Mouse (Mus musculus): ENCODE data around the gene Rnf32. TPM values are rescaled to one million over a fixed set of nuclear protein-coding genes. Genes with fewer than 3 reads are reported as not detected.

Gene Rnf32
- polyA plus RNA-seq, 1 experiment = 2.9 TPM

DNA sequence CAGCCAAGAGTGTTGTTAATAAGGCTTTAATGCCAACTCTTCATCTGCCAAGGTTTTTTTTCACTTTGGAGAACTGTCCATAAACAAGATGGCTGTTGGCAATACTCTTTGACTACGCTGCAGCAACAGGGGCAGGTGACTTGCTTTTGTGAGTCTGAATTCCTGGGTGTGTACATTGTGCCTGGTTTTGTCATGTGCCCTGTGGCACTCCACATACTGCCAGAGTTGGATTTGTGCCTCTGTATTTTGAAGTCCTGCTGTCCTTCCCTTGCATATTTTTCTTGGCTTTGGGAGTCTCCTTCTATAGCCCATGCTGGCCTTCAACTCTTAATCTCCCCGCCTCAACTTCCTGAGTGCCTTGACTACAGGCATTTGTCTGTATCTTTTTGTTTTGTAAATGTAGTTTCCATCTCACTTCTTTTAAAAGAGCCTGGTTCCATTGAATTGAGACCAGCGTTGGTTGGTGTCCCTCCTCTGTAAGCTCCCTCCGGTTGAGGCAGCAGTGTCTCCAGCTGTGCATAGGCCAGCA is 3.2 kb downstream of the Rnf32 start:
- Histone ChIP-seq H3K4me1 (ENCODE audit: control insufficient read depth, insufficient read depth, low read length) (no peaks in the 10 kb centered on the region), H3K4me3 (replicated peaks; ENCODE audit: extremely low read depth, low read depth, low read length) (no peak overlapping the region)
- no peak for TF ChIP-seq CTCF (IDR thresholded peaks at IDR 0.05; ENCODE audit: insufficient read depth, low read length)
- WGBS = 70% methylated on average over 4 of the region's 4 CpGs
- no peak for DNase-seq

DNA sequence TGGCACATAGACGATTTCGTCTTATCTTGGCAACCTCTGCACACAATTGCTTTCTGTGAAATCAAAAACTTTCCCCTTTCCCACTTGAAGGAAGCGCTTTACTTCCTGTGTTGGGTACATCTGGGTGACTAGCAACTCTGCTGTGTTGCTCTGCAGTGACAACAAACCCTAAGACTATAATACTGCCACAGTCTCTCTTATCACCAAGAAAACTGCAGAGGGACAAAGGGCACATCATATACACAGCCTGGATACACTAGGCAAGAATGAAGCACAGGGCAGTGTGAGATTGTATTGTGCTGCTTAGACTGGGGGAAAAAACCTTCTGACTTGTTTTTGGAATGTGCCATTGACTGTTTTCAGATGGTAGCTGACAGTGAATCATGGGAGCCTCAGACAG is 4.1 kb downstream of the Rnf32 start:
- H3K4me3 ChIP-seq (replicated peaks; ENCODE audit: extremely low read depth, low read depth, low read length) = no peak overlapping the region
- no peak for DNase-seq
- TF ChIP-seq POLR2A (IDR thresholded peaks at IDR 0.05; ENCODE audit: borderline replicate concordance, extremely low read depth, low read depth, low read length) (no peak), CTCF (IDR thresholded peaks at IDR 0.05; ENCODE audit: insufficient read depth, low read length) (no peak)
- 43% methylated on average over 3 of the region's 3 CpGs for WGBS
- no peaks in the 10 kb centered on the region for H3K4me1 ChIP-seq (ENCODE audit: control insufficient read depth, insufficient read depth, low read length)

DNA sequence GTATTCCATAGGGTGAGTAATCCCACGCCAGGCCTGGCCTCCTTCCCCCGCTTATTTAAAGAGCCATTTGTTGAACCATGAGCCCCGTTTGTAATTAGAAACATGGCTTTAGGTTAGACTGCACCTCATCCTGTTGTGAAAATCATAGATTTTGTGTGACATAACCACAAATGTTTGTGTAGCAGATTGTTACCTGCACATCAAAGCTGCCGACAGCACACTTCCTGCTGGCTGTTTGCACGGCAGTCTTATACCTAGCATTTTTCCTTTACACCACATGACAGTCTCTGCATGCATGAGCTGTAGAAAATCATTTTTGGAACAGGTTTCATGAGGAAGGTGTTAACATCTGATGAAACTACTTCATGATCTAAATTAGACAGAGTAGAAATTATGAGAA is 9.9 kb downstream of the Rnf32 start:
- TF ChIP-seq POLR2A (IDR thresholded peaks at IDR 0.05; ENCODE audit: borderline replicate concordance, extremely low read depth, low read depth, low read length) (no peak), CTCF (IDR thresholded peaks at IDR 0.05; ENCODE audit: insufficient read depth, low read length) (no peak)
- 58% methylated on average over 5 of the region's 5 CpGs for WGBS

DNA sequence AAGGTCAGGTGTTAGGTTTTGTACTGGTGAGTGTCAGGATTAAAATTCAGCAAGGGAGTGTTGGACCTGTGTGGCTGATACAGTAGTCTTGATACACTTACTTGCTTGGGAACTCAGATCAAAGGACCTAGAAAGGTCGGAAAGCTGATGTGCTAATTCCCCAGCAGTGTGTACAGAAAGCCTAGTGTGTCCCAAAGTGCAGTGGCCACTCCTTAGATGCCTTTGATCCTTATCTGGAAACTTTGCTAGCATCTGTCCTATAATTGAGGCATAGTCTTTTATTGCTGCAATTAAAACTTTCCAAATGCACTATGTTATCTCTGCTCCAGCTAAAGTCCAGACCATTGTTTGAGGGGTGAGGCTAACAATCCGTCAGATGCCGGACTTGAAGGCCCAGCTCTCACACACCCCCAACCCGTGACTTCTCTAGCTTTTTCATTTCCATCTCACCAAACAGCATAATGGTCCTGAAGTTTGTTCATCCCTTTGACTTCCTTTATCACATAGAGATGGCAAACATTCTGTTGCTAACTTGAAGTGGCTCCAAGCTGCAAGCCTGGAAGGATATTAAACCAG is 16.3 kb downstream of the Rnf32 start:
- TF ChIP-seq CTCF (IDR thresholded peaks at IDR 0.05; ENCODE audit: insufficient read depth, low read length) (no peak), POLR2A (IDR thresholded peaks at IDR 0.05; ENCODE audit: borderline replicate concordance, extremely low read depth, low read depth, low read length) (no peak)
- 57% methylated on average over 4 of the region's 4 CpGs for WGBS

More for the DNA sequence above, 9.9 kb downstream of the Rnf32 start:
- Histone ChIP-seq H3K4me3 (replicated peaks; ENCODE audit: extremely low read depth, low read depth, low read length) (no peak overlapping the region), H3K4me1 (ENCODE audit: control insufficient read depth, insufficient read depth, low read length) (no peaks in the 10 kb centered on the region)
- no peak for DNase-seq

DNA sequence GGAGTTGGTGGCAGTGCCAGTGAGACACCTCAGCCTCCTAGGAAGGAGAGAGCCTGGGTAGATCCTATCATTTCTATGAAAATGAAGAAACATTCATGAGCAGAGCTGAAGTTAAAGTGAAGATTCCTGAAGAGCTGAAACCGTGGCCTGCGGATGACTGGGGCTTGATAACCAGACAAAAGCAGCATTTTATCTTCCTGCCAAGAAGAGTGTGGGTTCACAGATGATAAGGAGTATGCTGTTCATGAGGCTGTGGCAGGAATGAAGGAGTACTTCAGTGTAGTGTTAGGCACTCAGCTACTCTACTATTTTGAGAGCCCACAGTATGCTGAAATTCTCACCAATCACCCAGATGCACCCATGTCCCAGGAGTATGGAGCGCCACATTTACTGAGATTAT is 22.2 kb downstream of the Rnf32 start:
- TF ChIP-seq POLR2A (IDR thresholded peaks at IDR 0.05; ENCODE audit: borderline replicate concordance, extremely low read depth, low read depth, low read length) (no peak), CTCF (IDR thresholded peaks at IDR 0.05; ENCODE audit: insufficient read depth, low read length) (no peak)
- WGBS = 63% methylated on average over 3 of the region's 3 CpGs
- Histone ChIP-seq H3K4me3 (replicated peaks; ENCODE audit: extremely low read depth, low read depth, low read length) (no peak overlapping the region), H3K4me1 (ENCODE audit: control insufficient read depth, insufficient read depth, low read length) (no peaks in the 10 kb centered on the region)
- DNase-seq = no peak

More for the DNA sequence above, 16.3 kb downstream of the Rnf32 start:
- Histone ChIP-seq H3K4me1 (ENCODE audit: control insufficient read depth, insufficient read depth, low read length) (no peaks in the 10 kb centered on the region), H3K4me3 (replicated peaks; ENCODE audit: extremely low read depth, low read depth, low read length) (no peak overlapping the region)
- no peak for DNase-seq

DNA sequence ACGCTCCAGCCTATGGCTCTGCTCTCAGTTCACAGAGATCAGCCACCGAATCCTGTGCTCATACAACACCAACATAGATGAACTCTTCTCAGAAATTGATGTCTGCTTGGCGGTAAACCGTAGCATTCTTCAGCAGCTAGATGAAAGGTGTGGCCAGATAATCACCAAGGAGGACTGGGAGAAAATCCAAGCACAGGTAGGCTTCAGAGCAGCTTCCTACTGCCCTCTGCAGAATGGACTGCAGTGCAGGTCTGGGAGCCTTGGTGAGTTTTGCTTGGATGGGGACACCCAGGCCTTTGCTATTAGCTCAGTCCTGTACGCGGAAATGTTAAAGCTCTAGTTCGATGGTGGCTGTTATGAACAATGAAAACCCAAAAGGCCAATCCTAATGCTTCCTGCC is 28.3 kb downstream of the Rnf32 start:
- Histone ChIP-seq H3K4me1 (ENCODE audit: control insufficient read depth, insufficient read depth, low read length) (no peaks in the 10 kb centered on the region), H3K4me3 (replicated peaks; ENCODE audit: extremely low read depth, low read depth, low read length) (no peak overlapping the region)
- no peak for TF ChIP-seq CTCF (IDR thresholded peaks at IDR 0.05; ENCODE audit: insufficient read depth, low read length)
- TF ChIP-seq POLR2A (IDR thresholded peaks at IDR 0.05; ENCODE audit: borderline replicate concordance, extremely low read depth, low read depth, low read length) = no peak
- DNase-seq = no peak
- 81% methylated on average over 7 of the region's 7 CpGs for WGBS

DNA sequence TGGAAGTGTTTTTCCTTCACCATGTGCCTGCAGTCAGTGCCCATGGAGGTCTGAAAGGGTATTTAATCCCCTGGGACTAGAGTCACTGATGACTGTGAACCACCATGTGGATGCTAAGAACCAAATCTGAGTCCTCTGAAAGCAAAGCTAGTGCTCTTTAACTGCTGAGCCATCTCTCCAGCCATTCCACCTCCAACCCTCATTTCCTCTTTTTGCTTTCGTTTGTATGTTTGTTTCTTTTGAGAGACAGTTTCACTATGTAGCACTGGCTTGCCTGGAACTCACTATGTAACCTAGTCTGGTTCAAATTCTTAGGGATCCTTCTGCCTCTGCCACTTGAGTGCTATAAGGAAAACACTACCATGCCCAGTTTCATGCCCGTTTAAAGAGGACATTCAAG is 34.7 kb downstream of the Rnf32 start:
- DNase-seq = no peak
- 54% methylated on average over 2 of the region's 2 CpGs for WGBS
- TF ChIP-seq POLR2A (IDR thresholded peaks at IDR 0.05; ENCODE audit: borderline replicate concordance, extremely low read depth, low read depth, low read length) (no peak), CTCF (IDR thresholded peaks at IDR 0.05; ENCODE audit: insufficient read depth, low read length) (no peak)
- H3K4me3 ChIP-seq (replicated peaks; ENCODE audit: extremely low read depth, low read depth, low read length) = no peak overlapping the region
- H3K4me1 ChIP-seq (ENCODE audit: control insufficient read depth, insufficient read depth, low read length) = no peaks in the 10 kb centered on the region

DNA sequence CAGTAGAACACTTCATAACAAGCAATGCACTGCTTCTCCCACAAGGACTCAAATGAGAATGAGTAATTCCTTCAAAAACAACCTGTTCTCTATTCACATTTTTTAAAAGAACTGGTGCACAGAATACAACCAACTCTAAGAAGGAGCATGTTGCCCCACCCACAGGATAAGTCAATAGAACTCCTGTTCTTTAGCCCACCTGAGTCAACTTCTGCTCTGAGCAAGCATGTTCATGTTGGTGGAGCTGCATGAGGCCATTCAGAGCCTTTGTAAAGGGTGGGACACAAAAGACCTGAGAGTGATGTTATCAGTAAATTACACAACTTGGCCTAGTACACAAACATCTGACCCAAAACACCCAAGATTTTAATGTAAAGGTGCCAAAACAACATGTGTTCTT is 42.6 kb downstream of the Rnf32 start:
- H3K4me3 ChIP-seq (replicated peaks; ENCODE audit: extremely low read depth, low read depth, low read length) = no peak overlapping the region
- no peaks in the 10 kb centered on the region for H3K4me1 ChIP-seq (ENCODE audit: control insufficient read depth, insufficient read depth, low read length)
- no peak for DNase-seq
- TF ChIP-seq POLR2A (IDR thresholded peaks at IDR 0.05; ENCODE audit: borderline replicate concordance, extremely low read depth, low read depth, low read length) (no peak), CTCF (IDR thresholded peaks at IDR 0.05; ENCODE audit: insufficient read depth, low read length) (no peak)

DNA sequence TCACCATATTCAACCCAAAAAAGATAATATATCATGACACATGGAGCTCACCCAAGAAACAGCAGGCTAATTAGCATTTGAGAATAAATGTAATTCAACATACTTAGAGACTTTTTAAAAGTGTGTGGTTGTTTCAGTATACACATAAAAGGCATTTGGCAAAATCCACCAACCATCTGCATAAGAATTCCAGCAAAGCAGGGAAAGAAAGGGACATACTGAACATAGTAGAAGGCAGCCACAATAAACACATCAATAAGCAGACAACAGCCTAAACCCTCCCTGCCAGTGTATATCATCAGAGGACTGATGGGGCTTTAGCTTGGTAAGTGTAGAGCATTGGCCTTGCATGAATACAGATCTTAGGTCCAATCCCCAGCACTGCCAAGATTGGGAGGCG is 49.0 kb downstream of the Rnf32 start:
- H3K4me3 ChIP-seq (replicated peaks; ENCODE audit: extremely low read depth, low read depth, low read length) = no peak overlapping the region
- no peaks in the 10 kb centered on the region for H3K4me1 ChIP-seq (ENCODE audit: control insufficient read depth, insufficient read depth, low read length)
- no peak for TF ChIP-seq POLR2A (IDR thresholded peaks at IDR 0.05; ENCODE audit: borderline replicate concordance, extremely low read depth, low read depth, low read length)
- WGBS = 67% methylated on average over 1 of the region's 1 CpGs
- DNase-seq = no peak

DNA sequence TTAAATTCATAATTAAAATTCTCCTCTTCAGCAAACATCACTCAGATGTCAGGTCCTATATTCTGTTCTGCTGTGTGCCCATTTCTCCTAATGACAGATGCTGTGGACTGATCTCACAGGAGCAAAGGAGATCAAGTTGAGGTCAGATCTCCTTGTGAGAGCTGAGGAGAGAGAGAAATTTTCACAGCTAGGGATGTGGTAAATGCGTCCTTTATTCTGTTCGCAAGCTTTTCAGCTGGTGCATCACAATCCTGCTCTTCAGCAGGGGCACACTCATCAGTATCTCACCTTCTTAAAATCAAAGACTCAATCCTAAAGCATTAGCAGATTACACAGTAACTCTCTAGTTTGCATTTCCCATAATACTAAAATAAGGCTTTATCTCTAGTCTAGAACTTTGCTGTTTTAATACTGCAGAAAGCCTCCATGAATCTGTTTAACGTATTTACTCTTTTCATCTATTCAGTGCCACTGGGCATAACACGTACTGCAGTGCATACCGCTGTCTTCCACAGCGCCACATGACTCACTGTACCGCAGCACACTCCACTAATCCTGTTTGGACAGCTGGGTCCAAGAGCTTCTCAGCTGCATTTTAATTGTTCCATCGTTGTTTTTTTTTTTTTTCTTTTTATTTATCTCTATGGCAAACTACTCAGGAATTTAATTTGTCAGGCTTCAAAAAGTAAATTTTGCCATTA is 55.2 kb downstream of the Rnf32 start:
- no peak for TF ChIP-seq CTCF (IDR thresholded peaks at IDR 0.05; ENCODE audit: insufficient read depth, low read length)
- TF ChIP-seq POLR2A (IDR thresholded peaks at IDR 0.05; ENCODE audit: borderline replicate concordance, extremely low read depth, low read depth, low read length) = no peak
- no peak for DNase-seq
- Histone ChIP-seq H3K4me3 (replicated peaks; ENCODE audit: extremely low read depth, low read depth, low read length) (no peak overlapping the region), H3K4me1 (ENCODE audit: control insufficient read depth, insufficient read depth, low read length) (no peaks in the 10 kb centered on the region)
- 75% methylated on average over 8 of the region's 8 CpGs for WGBS

Measured in lung, adult 2 months (tissue).